Mouse (Mus musculus): ENCODE results near the gene Zfp879. TPM values are rescaled to one million over a fixed set of nuclear protein-coding genes. Genes with fewer than 3 reads are reported as not detected.

The Zfp879 gene
- polyA plus RNA-seq (2014; fragmentation: Nextera tagmentation; extraction: Ambion mirVana): 0.79 and 1.3 TPM in 2 replicates

GRCm38 (mm10) chr11:50841023-50841735 lies at the start of gene Zfp879:
TSS of gene Zfp879 (minus strand) at chr11:50841552.
- ATAC-seq (replicated peaks; ENCODE audit: low FRiP score) (peak; percentile 96), DNase-seq (ENCODE audit: low spot score) (peak; percentile 95)
- Histone ChIP-seq H3K27ac (ENCODE audit: low read depth, low read length) (no peak within 1 kb of the TSS), H3K4me2 (ENCODE audit: low read depth, low read length, severe bottlenecking) (peak within 1 kb of the TSS; percentile 59), H3K9me3 (ENCODE audit: control insufficient read depth, low read length) (no peaks in the 10 kb centered on the region), H3K4me1 (replicated peaks; ENCODE audit: control insufficient read depth, insufficient read depth, low read length) (no peaks in the 10 kb centered on the region), H3K9ac (ENCODE audit: low read length) (peak within 1 kb of the TSS; percentile 69), H3K36me3 (ENCODE audit: control insufficient read depth, insufficient read depth, low read length) (no peaks in the 10 kb centered on the region), H3K4me3 (ENCODE audit: low read depth, low read length) (peak within 1 kb of the TSS; percentile 31), H3K27me3 (ENCODE audit: control insufficient read depth, insufficient read depth, low read length) (no peaks in the 10 kb centered on the region)
- 27% methylated on average over 22 of the region's 22 CpGs for WGBS

GRCm38 (mm10) chr11:50887390-50888128 lies 46.2 kb upstream of the Zfp879 start, which contains the start of gene Zfp454:
TSS of gene Zfp454 (minus strand) at chr11:50887651.
- 0 out of 2 replicates have a peak, but pooled peaks cover 2% of the 10 kb centered on the region for H3K4me1 ChIP-seq (replicated peaks; ENCODE audit: control insufficient read depth, insufficient read depth, low read length)
- no peak within 1 kb of the TSS for H3K27ac ChIP-seq (ENCODE audit: low read depth, low read length)
- ATAC-seq (replicated peaks; ENCODE audit: low FRiP score): peak; percentile 95
- WGBS: 6% methylated on average over 26 of the region's 26 CpGs
- H3K9ac ChIP-seq (ENCODE audit: low read length): peak within 1 kb of the TSS; percentile 73
- no peaks in the 10 kb centered on the region; the same call in 1 of the 2 replicates for H3K36me3 ChIP-seq (ENCODE audit: control insufficient read depth, insufficient read depth, low read length)
- H3K27me3 ChIP-seq (ENCODE audit: control insufficient read depth, insufficient read depth, low read length): no peaks in the 10 kb centered on the region
- H3K4me2 ChIP-seq (ENCODE audit: low read depth, low read length, severe bottlenecking): peak within 1 kb of the TSS; percentile 59
- H3K4me3 ChIP-seq (ENCODE audit: low read depth, low read length): peak within 1 kb of the TSS; percentile 39
- peak; percentile 93 for DNase-seq (ENCODE audit: low spot score)
- H3K9me3 ChIP-seq (ENCODE audit: control insufficient read depth, low read length): no peaks in the 10 kb centered on the region; the same call in 1 of the 2 replicates

- H3K9me3 ChIP-seq (ENCODE audit: control insufficient read depth, low read length): no peaks in the 10 kb centered on the region; the same call in 1 of the 2 replicates
- 31% methylated on average over 10 of the region's 10 CpGs for WGBS
- peak; percentile 43; the same call in 1 of the 2 replicates for ATAC-seq (replicated peaks; ENCODE audit: low FRiP score)
- no peak for DNase-seq (ENCODE audit: low spot score)
- H3K9ac ChIP-seq (ENCODE audit: low read length): peak overlapping the region; percentile 73
- peak overlapping the region; percentile 39 for H3K4me3 ChIP-seq (ENCODE audit: low read depth, low read length)
- H3K4me1 ChIP-seq (replicated peaks; ENCODE audit: control insufficient read depth, insufficient read depth, low read length): 0 out of 2 replicates have a peak, but pooled peaks cover 2% of the 10 kb centered on the region
- no peak overlapping the region for H3K27ac ChIP-seq (ENCODE audit: low read depth, low read length)
- no peaks in the 10 kb centered on the region for H3K27me3 ChIP-seq (ENCODE audit: control insufficient read depth, insufficient read depth, low read length)
- no peaks in the 10 kb centered on the region; the same call in 1 of the 2 replicates for H3K36me3 ChIP-seq (ENCODE audit: control insufficient read depth, insufficient read depth, low read length)
- H3K4me2 ChIP-seq (ENCODE audit: low read depth, low read length, severe bottlenecking): peak overlapping the region; percentile 59
These were observed 45.6 kb upstream of the Zfp879 start for GRCm38 (mm10) chr11:50886933-50887293.

- Histone ChIP-seq H3K27ac (ENCODE audit: low read depth, low read length) (no peak overlapping the region), H3K36me3 (ENCODE audit: control insufficient read depth, insufficient read depth, low read length) (no peaks in the 10 kb centered on the region; the same call in 1 of the 2 replicates), H3K27me3 (ENCODE audit: control insufficient read depth, insufficient read depth, low read length) (no peaks in the 10 kb centered on the region), H3K9ac (ENCODE audit: low read length) (peak overlapping the region; percentile 73), H3K4me1 (replicated peaks; ENCODE audit: control insufficient read depth, insufficient read depth, low read length) (0 out of 2 replicates have a peak, but pooled peaks cover 2% of the 10 kb centered on the region), H3K4me3 (ENCODE audit: low read depth, low read length) (peak overlapping the region; percentile 39), H3K9me3 (ENCODE audit: control insufficient read depth, low read length) (no peaks in the 10 kb centered on the region), H3K4me2 (ENCODE audit: low read depth, low read length, severe bottlenecking) (peak overlapping the region; percentile 59)
- DNase-seq (ENCODE audit: low spot score): no peak
- WGBS: 44% methylated on average over 8 of the region's 8 CpGs
- ATAC-seq (replicated peaks; ENCODE audit: low FRiP score): no peak
These were observed 45.0 kb upstream of the Zfp879 start for GRCm38 (mm10) chr11:50886231-50886932.

GRCm38 (mm10) chr11:50883756-50884155 lies 42.4 kb upstream of the Zfp879 start:
- no peak overlapping the region for H3K4me2 ChIP-seq (ENCODE audit: low read depth, low read length, severe bottlenecking)
- peaks cover 3% of the 10 kb centered on the region; the same call in 1 of the 2 replicates for H3K36me3 ChIP-seq (ENCODE audit: control insufficient read depth, insufficient read depth, low read length)
- H3K27me3 ChIP-seq (ENCODE audit: control insufficient read depth, insufficient read depth, low read length): no peaks in the 10 kb centered on the region
- 90% methylated on average over 3 of the region's 3 CpGs for WGBS
- no peaks in the 10 kb centered on the region for H3K9me3 ChIP-seq (ENCODE audit: control insufficient read depth, low read length)
- ATAC-seq (replicated peaks; ENCODE audit: low FRiP score): no peak
- H3K9ac ChIP-seq (ENCODE audit: low read length): no peak overlapping the region
- DNase-seq (ENCODE audit: low spot score): no peak
- no peak overlapping the region for H3K4me3 ChIP-seq (ENCODE audit: low read depth, low read length)
- H3K27ac ChIP-seq (ENCODE audit: low read depth, low read length): no peak overlapping the region
- H3K4me1 ChIP-seq (replicated peaks; ENCODE audit: control insufficient read depth, insufficient read depth, low read length): 0 out of 2 replicates have a peak, but pooled peaks cover 2% of the 10 kb centered on the region

GRCm38 (mm10) chr11:50878641-50879040 lies 37.3 kb upstream of the Zfp879 start:
- Histone ChIP-seq H3K9ac (ENCODE audit: low read length) (no peak overlapping the region), H3K4me1 (replicated peaks; ENCODE audit: control insufficient read depth, insufficient read depth, low read length) (no peaks in the 10 kb centered on the region), H3K4me2 (ENCODE audit: low read depth, low read length, severe bottlenecking) (no peak overlapping the region), H3K27me3 (ENCODE audit: control insufficient read depth, insufficient read depth, low read length) (no peaks in the 10 kb centered on the region), H3K9me3 (ENCODE audit: control insufficient read depth, low read length) (peaks cover 9% of the 10 kb centered on the region; the same call in 1 of the 2 replicates), H3K27ac (ENCODE audit: low read depth, low read length) (no peak overlapping the region), H3K4me3 (ENCODE audit: low read depth, low read length) (no peak overlapping the region), H3K36me3 (ENCODE audit: control insufficient read depth, insufficient read depth, low read length) (peaks cover 27% of the 10 kb centered on the region)
- no peak for ATAC-seq (replicated peaks; ENCODE audit: low FRiP score)
- DNase-seq (ENCODE audit: low spot score): no peak
- 95% methylated on average over 3 of the region's 3 CpGs for WGBS

GRCm38 (mm10) chr11:50850989-50851601 lies 9.7 kb upstream of the Zfp879 start:
- 0% methylated on average over 60 of the region's 72 CpGs for WGBS
- Histone ChIP-seq H3K4me3 (ENCODE audit: low read depth, low read length) (peak overlapping the region; percentile 36), H3K36me3 (ENCODE audit: control insufficient read depth, insufficient read depth, low read length) (no peaks in the 10 kb centered on the region), H3K27ac (ENCODE audit: low read depth, low read length) (no peak overlapping the region), H3K9me3 (ENCODE audit: control insufficient read depth, low read length) (no peaks in the 10 kb centered on the region), H3K4me1 (replicated peaks; ENCODE audit: control insufficient read depth, insufficient read depth, low read length) (peaks cover 9% of the 10 kb centered on the region), H3K27me3 (ENCODE audit: control insufficient read depth, insufficient read depth, low read length) (peaks cover 48% of the 10 kb centered on the region), H3K4me2 (ENCODE audit: low read depth, low read length, severe bottlenecking) (peak overlapping the region; percentile 75), H3K9ac (ENCODE audit: low read length) (0 out of 2 replicates have a peak overlapping the region, but pooled peaks have one; percentile 32)
- peak; percentile 63 for DNase-seq (ENCODE audit: low spot score)
- ATAC-seq (replicated peaks; ENCODE audit: low FRiP score): no peak
